Mouse (Mus musculus): ENCODE data around the gene Wdr11. TPM values are rescaled to one million over a fixed set of nuclear protein-coding genes. Genes with fewer than 3 reads are reported as not detected.

The Wdr11 gene
- polyA plus RNA-seq, 1 experiment, result 16.3 TPM

- no peaks in the 10 kb centered on the region for H3K4me1 ChIP-seq (ENCODE audit: control insufficient read depth, insufficient read depth, insufficient read length, low read length)
- H3K27ac ChIP-seq (replicated peaks; ENCODE audit: low read depth, low read length), result no peak overlapping the region
- H3K4me3 ChIP-seq (ENCODE audit: insufficient read depth, low read depth, low read length), result no peak overlapping the region
These were observed 72.3 kb downstream of the Wdr11 start for GRCm38 (mm10) chr7:129663781-129664505.

- Histone ChIP-seq H3K4me3 (ENCODE audit: insufficient read depth, low read depth, low read length) (no peak overlapping the region), H3K4me1 (ENCODE audit: control insufficient read depth, insufficient read depth, insufficient read length, low read length) (no peaks in the 10 kb centered on the region), H3K27ac (replicated peaks; ENCODE audit: low read depth, low read length) (no peak overlapping the region)
These were observed 73.7 kb downstream of the Wdr11 start for GRCm38 (mm10) chr7:129665411-129665810.

GRCm38 (mm10) chr7:129665921-129666320 lies 74.3 kb downstream of the Wdr11 start:
- Histone ChIP-seq H3K4me3 (ENCODE audit: insufficient read depth, low read depth, low read length) (no peak overlapping the region), H3K27ac (replicated peaks; ENCODE audit: low read depth, low read length) (no peak overlapping the region), H3K4me1 (ENCODE audit: control insufficient read depth, insufficient read depth, insufficient read length, low read length) (no peaks in the 10 kb centered on the region)

GRCm38 (mm10) chr7:129666526-129666925 lies 74.9 kb downstream of the Wdr11 start:
- H3K27ac ChIP-seq (replicated peaks; ENCODE audit: low read depth, low read length), result no peak overlapping the region
- H3K4me1 ChIP-seq (ENCODE audit: control insufficient read depth, insufficient read depth, insufficient read length, low read length), result no peaks in the 10 kb centered on the region
- no peak overlapping the region for H3K4me3 ChIP-seq (ENCODE audit: insufficient read depth, low read depth, low read length)

GRCm38 (mm10) chr7:129670280-129670679 lies 78.6 kb downstream of the Wdr11 start:
- Histone ChIP-seq H3K27ac (replicated peaks; ENCODE audit: low read depth, low read length) (no peak overlapping the region), H3K4me1 (ENCODE audit: control insufficient read depth, insufficient read depth, insufficient read length, low read length) (no peaks in the 10 kb centered on the region), H3K4me3 (ENCODE audit: insufficient read depth, low read depth, low read length) (no peak overlapping the region)

- Histone ChIP-seq H3K4me1 (ENCODE audit: control insufficient read depth, insufficient read depth, insufficient read length, low read length) (no peaks in the 10 kb centered on the region), H3K27ac (replicated peaks; ENCODE audit: low read depth, low read length) (no peak overlapping the region), H3K4me3 (ENCODE audit: insufficient read depth, low read depth, low read length) (no peak overlapping the region)
These were observed 80.3 kb downstream of the Wdr11 start for GRCm38 (mm10) chr7:129671675-129672651.

- Histone ChIP-seq H3K4me3 (ENCODE audit: insufficient read depth, low read depth, low read length) (no peak overlapping the region), H3K4me1 (ENCODE audit: control insufficient read depth, insufficient read depth, insufficient read length, low read length) (no peaks in the 10 kb centered on the region), H3K27ac (replicated peaks; ENCODE audit: low read depth, low read length) (no peak overlapping the region)
These were observed 82.1 kb downstream of the Wdr11 start for GRCm38 (mm10) chr7:129673776-129674175.

GRCm38 (mm10) chr7:129674558-129674957 lies 82.9 kb downstream of the Wdr11 start:
- Histone ChIP-seq H3K27ac (replicated peaks; ENCODE audit: low read depth, low read length) (no peak overlapping the region), H3K4me1 (ENCODE audit: control insufficient read depth, insufficient read depth, insufficient read length, low read length) (no peaks in the 10 kb centered on the region), H3K4me3 (ENCODE audit: insufficient read depth, low read depth, low read length) (no peak overlapping the region)

- H3K27ac ChIP-seq (replicated peaks; ENCODE audit: low read depth, low read length), result no peak overlapping the region
- H3K4me1 ChIP-seq (ENCODE audit: control insufficient read depth, insufficient read depth, insufficient read length, low read length), result no peaks in the 10 kb centered on the region
- H3K4me3 ChIP-seq (ENCODE audit: insufficient read depth, low read depth, low read length), result no peak overlapping the region
These were observed 84.2 kb downstream of the Wdr11 start for GRCm38 (mm10) chr7:129675852-129676251.

GRCm38 (mm10) chr7:129677141-129677540 lies 85.5 kb downstream of the Wdr11 start:
- Histone ChIP-seq H3K4me1 (ENCODE audit: control insufficient read depth, insufficient read depth, insufficient read length, low read length) (no peaks in the 10 kb centered on the region), H3K4me3 (ENCODE audit: insufficient read depth, low read depth, low read length) (no peak overlapping the region), H3K27ac (replicated peaks; ENCODE audit: low read depth, low read length) (no peak overlapping the region)

GRCm38 (mm10) chr7:129678431-129678830 lies 86.8 kb downstream of the Wdr11 start:
- Histone ChIP-seq H3K4me3 (ENCODE audit: insufficient read depth, low read depth, low read length) (no peak overlapping the region), H3K27ac (replicated peaks; ENCODE audit: low read depth, low read length) (no peak overlapping the region), H3K4me1 (ENCODE audit: control insufficient read depth, insufficient read depth, insufficient read length, low read length) (no peaks in the 10 kb centered on the region)

GRCm38 (mm10) chr7:129678972-129679371 lies 87.3 kb downstream of the Wdr11 start:
- Histone ChIP-seq H3K4me3 (ENCODE audit: insufficient read depth, low read depth, low read length) (no peak overlapping the region), H3K27ac (replicated peaks; ENCODE audit: low read depth, low read length) (no peak overlapping the region), H3K4me1 (ENCODE audit: control insufficient read depth, insufficient read depth, insufficient read length, low read length) (no peaks in the 10 kb centered on the region)

GRCm38 (mm10) chr7:129680534-129681210 lies 89.0 kb downstream of the Wdr11 start:
- H3K4me1 ChIP-seq (ENCODE audit: control insufficient read depth, insufficient read depth, insufficient read length, low read length), result no peaks in the 10 kb centered on the region
- no peak overlapping the region for H3K27ac ChIP-seq (replicated peaks; ENCODE audit: low read depth, low read length)
- no peak overlapping the region for H3K4me3 ChIP-seq (ENCODE audit: insufficient read depth, low read depth, low read length)

GRCm38 (mm10) chr7:129682525-129682924 lies 90.9 kb downstream of the Wdr11 start:
- Histone ChIP-seq H3K4me3 (ENCODE audit: insufficient read depth, low read depth, low read length) (no peak overlapping the region), H3K4me1 (ENCODE audit: control insufficient read depth, insufficient read depth, insufficient read length, low read length) (no peaks in the 10 kb centered on the region), H3K27ac (replicated peaks; ENCODE audit: low read depth, low read length) (no peak overlapping the region)

- H3K4me3 ChIP-seq (ENCODE audit: insufficient read depth, low read depth, low read length), result no peak overlapping the region
- H3K27ac ChIP-seq (replicated peaks; ENCODE audit: low read depth, low read length), result no peak overlapping the region
These were observed 93.7 kb downstream of the Wdr11 start for GRCm38 (mm10) chr7:129685326-129685725.

More at GRCm38 (mm10) chr7:129685326-129685725, 93.7 kb downstream of the Wdr11 start:
- no peaks in the 10 kb centered on the region for H3K4me1 ChIP-seq (ENCODE audit: control insufficient read depth, insufficient read depth, insufficient read length, low read length)
